Mouse (Mus musculus) embryonic facial prominence, embryonic 14.5 days (tissue): ENCODE results near the gene Ttc3. TPM values are rescaled to one million over a fixed set of nuclear protein-coding genes. Genes with fewer than 3 reads are reported as not detected.

ENCODE experiments used
- ATAC-seq: fragments of 200-750 bp; cut with Nextera tagmentation; 2 replicates; pipeline ENCODE4 v1.8.0; 2017; ENCODE audit warnings: low read depth, moderate number of reproducible peaks, moderate TSS enrichment
- DNase-seq: peaks from one replicate; pipeline ENCODE4 v3.0.0-alpha.2; 2015; ENCODE audit warnings: low spot score
- H3K27ac ChIP-seq: fragments of 300-500 bp; sonication (generic); replicated peaks from 2 replicates; pipeline ENCODE4 v1.5.1; 2014; ENCODE audit warnings: low read depth, mild to moderate bottlenecking, low read length, moderate library complexity
- H3K27me3 ChIP-seq: fragments of 300-500 bp; sonication (generic); replicated peaks from 2 replicates; pipeline ENCODE4 v1.6.1; 2014; ENCODE audit warnings: low read length; ENCODE audit not compliant: control insufficient read depth, insufficient read depth
- H3K36me3 ChIP-seq: fragments of 300-500 bp; sonication (generic); 2 replicates; pipeline ENCODE4 v1.6.1; 2014; ENCODE audit warnings: low read length, mixed read lengths; ENCODE audit not compliant: control insufficient read depth, insufficient read depth
- H3K4me1 ChIP-seq: fragments of 300-500 bp; sonication (generic); 2 replicates; pipeline ENCODE4 v1.6.1; 2014; ENCODE audit warnings: antibody characterized with exemption, low read length; ENCODE audit not compliant: control insufficient read depth, insufficient read depth
- H3K4me2 ChIP-seq: fragments of 300-500 bp; sonication (generic); 2 replicates; pipeline ENCODE4 v1.6.1; 2014; ENCODE audit warnings: low read depth, mild to moderate bottlenecking, low read length, moderate library complexity, mixed read lengths
- H3K4me3 ChIP-seq: fragments of 300-500 bp; sonication (generic); 2 replicates; pipeline ENCODE4 v1.5.1; 2014; ENCODE audit warnings: low read depth, mild to moderate bottlenecking, low read length
- H3K9ac ChIP-seq: fragments of 300-500 bp; sonication (generic); 2 replicates; pipeline ENCODE4 v1.6.1; 2014; ENCODE audit warnings: low read depth, mild to moderate bottlenecking, low read length, moderate library complexity, mixed read lengths
- H3K9me3 ChIP-seq: fragments of 300-500 bp; sonication (generic); 2 replicates; pipeline ENCODE4 v1.6.1; 2016; ENCODE audit warnings: low read length; ENCODE audit not compliant: control insufficient read depth
- WGBS: fragments of 180-500 bp; shearing (Covaris S2); extraction: QIAGEN DNeasy Blood & Tissue Kit; methylation state at CpG from one replicate; pipeline ENCODE4 v1.1.7; 2014; 5-methylcytosine and 5-hydroxymethylcytosine counted together
- polyA plus RNA-seq: library from polyadenylated mRNA; unstranded; fragments of >200 nt; fragmentation: Nextera tagmentation; extraction: Ambion mirVana; gene quantifications from 2 replicates; pipeline ENCODE4 v1.2.1, GENCODE M21; 2014

The Ttc3 gene
- polyA plus RNA-seq = 270 and 324 TPM in 2 replicates

DNA sequence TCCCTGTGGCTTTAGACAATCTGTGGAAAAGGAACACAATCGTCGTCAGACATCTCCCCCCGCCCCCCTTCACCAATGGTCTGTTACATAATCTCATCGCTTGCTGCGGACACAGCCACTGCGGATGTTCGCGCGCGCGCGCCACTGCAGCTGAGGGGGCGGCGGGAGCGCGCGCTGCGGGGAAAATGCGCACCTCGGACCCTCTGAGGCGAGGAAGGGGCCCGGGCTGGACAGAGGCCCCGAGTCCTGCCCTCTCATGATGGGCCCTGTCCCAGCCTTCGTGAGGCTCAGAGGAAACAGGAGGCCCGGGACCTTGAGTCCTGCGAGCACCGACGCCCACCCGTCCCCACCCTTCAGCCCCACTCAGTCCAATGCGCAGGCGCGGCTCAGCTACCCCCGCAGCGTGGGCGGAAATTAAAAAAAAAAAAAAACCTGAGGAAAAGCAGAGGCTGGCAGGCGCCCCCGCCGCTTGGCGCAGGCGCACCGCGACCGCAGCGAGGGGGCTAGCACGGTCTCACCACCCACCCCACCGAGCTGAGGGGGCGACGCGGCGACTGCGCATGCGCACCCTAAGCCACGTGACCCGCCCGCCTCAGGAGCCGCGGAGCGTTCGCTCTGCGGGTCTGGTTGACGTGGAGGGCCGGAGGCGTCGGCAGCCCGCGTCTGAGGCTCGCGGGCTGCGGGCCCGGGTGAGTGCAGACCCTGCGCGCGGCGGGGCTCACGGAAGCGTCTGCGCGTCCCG is at the start of gene Ttc3:
Gene Ttc3, plus strand, starts transcription at position 446 of the 742 bp plus-strand sequence.
- H3K4me2 ChIP-seq = peak within 1 kb of the TSS; percentile 67
- peak within 1 kb of the TSS; percentile 96 for H3K4me3 ChIP-seq
- DNase-seq (peak; percentile 97), ATAC-seq (peak; percentile 81)
- 0 out of 2 replicates have a peak, but pooled peaks cover 7% of the 10 kb centered on the region for H3K36me3 ChIP-seq
- no peaks in the 10 kb centered on the region for H3K27me3 ChIP-seq
- no peaks in the 10 kb centered on the region for H3K9me3 ChIP-seq
- H3K4me1 ChIP-seq = peaks cover 26% of the 10 kb centered on the region
- under 1% methylated on average over 44 of the region's 79 CpGs for WGBS
- peak within 1 kb of the TSS; percentile 95 for H3K9ac ChIP-seq
- peak within 1 kb of the TSS; percentile 98 for H3K27ac ChIP-seq

DNA sequence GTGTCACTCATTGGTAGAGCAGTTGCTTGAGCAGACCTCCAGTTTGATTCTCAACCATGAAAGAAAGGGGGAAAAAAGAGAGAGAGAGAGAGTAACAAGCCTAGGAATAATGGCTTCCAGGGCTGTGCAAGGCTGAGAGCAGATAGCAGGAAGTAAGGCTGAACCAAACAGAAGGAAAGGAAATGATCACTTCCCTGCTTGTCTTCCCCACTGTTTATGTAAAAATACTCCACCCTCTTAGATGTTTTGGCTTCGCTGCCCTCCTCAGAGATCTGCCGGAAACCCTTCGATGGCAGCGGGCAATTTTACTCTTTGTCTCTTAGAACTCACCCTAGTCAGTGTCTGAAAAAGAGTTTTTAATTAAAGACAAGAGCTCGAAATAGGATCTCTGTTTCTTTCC is 46.7 kb upstream of the Ttc3 start:
- no peak overlapping the region for H3K27ac ChIP-seq
- 58% methylated on average over 5 of the region's 5 CpGs for WGBS
- no peak for ATAC-seq
- H3K9me3 ChIP-seq = no peaks in the 10 kb centered on the region
- H3K9ac ChIP-seq = no peak overlapping the region
- no peak for DNase-seq
- H3K4me2 ChIP-seq = no peak overlapping the region
- H3K27me3 ChIP-seq = peaks cover 20% of the 10 kb centered on the region
- H3K4me3 ChIP-seq = no peak overlapping the region
- no peaks in the 10 kb centered on the region for H3K36me3 ChIP-seq
- peaks cover 8% of the 10 kb centered on the region; the same call in 1 of the 2 replicates for H3K4me1 ChIP-seq

DNA sequence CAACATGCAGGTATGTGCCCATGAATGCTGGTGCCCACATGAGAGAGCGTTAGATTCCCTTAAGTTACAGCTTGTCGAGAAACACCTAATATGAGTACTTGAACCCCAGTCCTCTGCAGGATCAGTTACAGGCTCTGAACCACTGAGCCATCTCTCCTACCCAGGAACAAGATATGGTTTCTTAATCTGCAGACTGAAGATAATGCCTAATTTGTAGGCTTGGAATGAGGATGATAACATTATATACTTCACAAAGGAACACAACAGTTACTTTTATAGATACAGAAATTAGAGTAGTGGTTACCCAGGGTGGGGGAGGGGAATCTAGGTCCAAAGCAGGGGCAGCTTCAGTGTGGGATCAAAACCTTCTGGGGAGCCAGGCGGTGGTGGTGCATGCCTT is 44.4 kb upstream of the Ttc3 start:
- no peak for DNase-seq
- Histone ChIP-seq H3K9me3 (no peaks in the 10 kb centered on the region), H3K4me3 (no peak overlapping the region), H3K9ac (no peak overlapping the region), H3K4me2 (no peak overlapping the region), H3K4me1 (peaks cover 15% of the 10 kb centered on the region; the same call in 1 of the 2 replicates), H3K27ac (no peak overlapping the region), H3K36me3 (no peaks in the 10 kb centered on the region), H3K27me3 (peaks cover 24% of the 10 kb centered on the region)
- ATAC-seq = no peak
- 83% methylated on average over 3 of the region's 3 CpGs for WGBS

DNA sequence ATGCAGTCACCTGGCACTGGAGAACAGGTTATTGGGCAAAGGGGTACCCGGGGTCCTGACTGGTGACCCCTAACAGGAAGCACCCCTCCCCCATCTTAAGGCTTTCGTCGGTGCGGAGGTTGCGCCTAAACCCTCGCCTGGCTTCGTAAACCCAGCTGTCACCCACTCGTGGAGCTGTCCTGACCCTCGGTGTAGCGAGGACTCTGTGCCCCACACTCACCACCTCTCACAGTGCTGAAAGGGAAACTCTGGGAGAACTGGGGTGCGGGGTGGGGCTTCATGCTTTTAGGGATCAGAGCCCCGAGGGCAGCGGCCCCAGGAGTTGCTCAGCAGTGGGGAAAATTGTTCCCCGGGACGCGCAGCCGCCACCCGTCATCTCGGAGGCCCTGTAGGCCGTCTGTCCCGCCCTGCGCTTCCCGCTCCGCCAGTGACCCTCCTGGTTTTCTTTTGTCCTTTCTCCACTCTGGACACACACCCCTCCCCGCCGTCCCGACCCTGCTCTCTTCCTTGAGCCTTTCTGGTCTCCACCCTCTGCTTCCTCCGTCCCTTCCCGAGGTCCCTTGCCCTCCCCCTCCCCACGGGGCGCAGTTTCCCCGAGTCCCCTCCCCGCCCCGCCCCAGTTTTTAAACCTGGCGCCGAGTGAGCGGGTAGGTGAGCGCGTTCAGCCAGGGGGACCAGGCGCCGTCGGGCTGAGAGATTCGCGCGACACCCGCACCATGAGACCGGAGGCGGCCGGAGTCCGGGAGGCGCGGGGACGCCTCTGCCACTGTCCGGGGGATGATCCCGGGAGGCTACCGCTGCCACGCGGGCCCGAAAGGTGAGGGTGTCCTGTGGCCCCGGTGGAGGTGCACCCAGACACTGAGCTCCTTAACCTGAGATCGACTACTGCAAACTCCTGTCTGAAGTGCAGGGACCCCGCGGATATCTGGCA is 42.4 kb upstream of the Ttc3 start, which contains the start of gene Ripply3:
Gene Ripply3, plus strand, starts transcription at position 640 of the 931 bp plus-strand sequence.
- WGBS = under 1% methylated on average over 63 of the region's 63 CpGs
- Histone ChIP-seq H3K9ac (peak within 1 kb of the TSS; percentile 69), H3K4me3 (peak within 1 kb of the TSS; percentile 52), H3K36me3 (no peaks in the 10 kb centered on the region), H3K4me2 (peak within 1 kb of the TSS; percentile 89), H3K27me3 (peaks cover 24% of the 10 kb centered on the region), H3K9me3 (no peaks in the 10 kb centered on the region), H3K27ac (no peak within 1 kb of the TSS), H3K4me1 (peaks cover 15% of the 10 kb centered on the region; the same call in 1 of the 2 replicates)
- peak; percentile 18 for DNase-seq
- ATAC-seq = peak; percentile 44; the same call in 1 of the 2 replicates

DNA sequence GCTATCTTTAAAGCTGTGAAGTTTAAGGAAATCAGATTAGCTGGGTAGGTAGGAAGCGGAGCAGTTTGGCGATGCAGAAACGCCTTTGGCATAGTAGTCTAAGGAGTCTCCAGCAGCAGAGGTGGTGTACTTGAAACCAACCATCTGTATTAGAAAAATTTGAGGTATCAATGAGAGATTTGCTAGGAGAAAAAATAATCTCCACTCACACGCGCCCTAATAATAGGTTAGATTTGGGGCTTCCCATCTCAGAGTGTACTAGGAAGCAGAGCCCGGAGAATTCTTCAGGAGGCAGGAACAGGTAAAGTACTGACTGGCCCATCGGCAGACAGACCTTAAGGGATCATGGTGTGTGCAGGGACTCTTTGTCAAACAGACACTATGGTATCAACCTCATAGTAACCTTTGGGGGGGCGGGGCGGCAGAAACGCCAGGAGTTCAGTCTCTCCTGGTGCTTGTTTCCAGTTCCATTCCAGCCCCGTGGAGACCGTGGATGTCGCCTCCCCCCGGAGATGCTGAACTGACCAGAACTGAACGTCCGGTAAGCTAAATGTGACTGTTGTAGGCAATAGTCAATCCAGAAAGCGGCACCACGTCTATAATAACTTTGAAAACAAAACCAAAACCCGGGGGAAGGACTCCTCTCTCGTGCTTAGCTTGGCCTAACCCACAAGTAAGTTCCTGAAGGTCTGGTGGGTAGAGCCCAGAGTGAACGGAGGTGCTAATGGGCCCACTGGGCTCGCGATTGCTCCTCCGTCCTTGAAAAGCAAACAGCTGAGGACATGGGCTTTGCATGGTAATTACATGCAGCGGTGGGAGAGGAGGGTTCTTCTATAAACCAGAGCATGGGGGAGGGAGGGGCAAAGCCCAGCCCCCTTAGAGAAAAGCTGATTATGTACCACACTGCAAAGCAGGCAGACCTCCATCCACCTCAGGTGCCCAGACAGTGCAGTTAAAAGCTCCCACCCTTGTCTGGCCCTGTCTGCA is 41.2 kb upstream of the Ttc3 start:
- DNase-seq (peak; percentile 22), ATAC-seq (no peak)
- no peaks in the 10 kb centered on the region for H3K36me3 ChIP-seq
- 9% methylated on average over 23 of the region's 25 CpGs for WGBS
- H3K4me3 ChIP-seq = peak overlapping the region; percentile 52
- H3K27ac ChIP-seq = no peak overlapping the region
- peak overlapping the region; percentile 89 for H3K4me2 ChIP-seq
- peaks cover 24% of the 10 kb centered on the region for H3K27me3 ChIP-seq
- H3K9ac ChIP-seq = 0 out of 2 replicates have a peak overlapping the region, but pooled peaks have one; percentile 69
- H3K9me3 ChIP-seq = no peaks in the 10 kb centered on the region
- H3K4me1 ChIP-seq = peaks cover 15% of the 10 kb centered on the region; the same call in 1 of the 2 replicates

DNA sequence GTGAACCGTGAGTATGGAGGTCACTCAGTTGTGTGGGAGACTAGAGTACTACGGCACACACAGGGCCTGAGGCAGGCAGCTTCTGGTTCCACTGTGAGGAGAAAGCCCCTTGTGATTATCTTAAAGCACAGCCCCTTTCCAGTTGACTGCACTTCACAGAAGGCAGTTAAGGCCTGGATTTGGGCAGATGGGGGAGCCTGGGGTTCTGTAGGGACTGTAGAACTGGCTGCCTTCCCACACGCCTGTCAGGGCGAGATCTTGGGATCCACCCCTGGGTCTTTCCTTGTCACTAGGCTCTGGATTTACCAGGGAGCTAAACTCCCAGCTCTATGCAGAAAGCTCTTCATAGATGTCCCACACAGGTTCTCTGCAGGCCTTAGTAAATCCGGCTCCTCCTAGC is 40.0 kb upstream of the Ttc3 start:
- Histone ChIP-seq H3K9ac (no peak overlapping the region), H3K4me3 (no peak overlapping the region), H3K27me3 (peaks cover 24% of the 10 kb centered on the region), H3K36me3 (no peaks in the 10 kb centered on the region), H3K4me2 (no peak overlapping the region), H3K27ac (no peak overlapping the region), H3K4me1 (peaks cover 15% of the 10 kb centered on the region; the same call in 1 of the 2 replicates), H3K9me3 (no peaks in the 10 kb centered on the region)
- peak; percentile 27 for DNase-seq
- peak; percentile 38; the same call in 1 of the 2 replicates for ATAC-seq
- 67% methylated on average over 5 of the region's 5 CpGs for WGBS

DNA sequence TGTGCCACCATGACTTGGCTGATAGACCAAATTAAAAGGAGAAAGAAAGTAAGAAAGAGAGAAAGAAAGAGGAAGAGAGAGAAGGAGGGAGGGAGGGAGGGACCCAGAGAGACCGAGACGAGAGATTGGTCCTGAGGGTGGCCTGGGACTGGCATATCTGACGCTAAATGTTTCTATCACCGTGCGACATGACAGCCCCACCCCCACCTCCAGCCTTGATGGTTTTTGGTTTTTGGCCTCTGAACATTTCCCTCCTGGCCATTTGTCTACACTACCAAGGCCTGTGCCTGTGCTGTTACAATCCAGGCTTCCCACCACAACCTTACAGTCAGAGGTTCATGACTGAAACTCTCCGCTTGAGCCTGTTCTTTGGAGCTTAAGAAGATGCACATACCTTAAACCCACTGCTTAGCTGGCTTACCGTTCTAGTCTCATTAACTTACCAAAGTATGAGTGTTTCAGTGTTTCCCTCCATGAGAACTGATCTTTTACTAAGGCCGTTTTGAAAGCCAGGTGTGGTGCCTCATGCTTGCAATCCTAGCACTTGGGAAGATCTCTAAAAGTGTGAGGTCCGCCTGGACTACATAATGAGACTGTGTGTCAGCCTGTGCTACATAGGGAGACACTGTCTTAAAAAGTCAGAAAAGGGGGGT is 39.1 kb upstream of the Ttc3 start:
- Histone ChIP-seq H3K27me3 (peaks cover 24% of the 10 kb centered on the region), H3K4me1 (peaks cover 15% of the 10 kb centered on the region; the same call in 1 of the 2 replicates), H3K4me3 (no peak overlapping the region), H3K36me3 (no peaks in the 10 kb centered on the region), H3K9ac (no peak overlapping the region), H3K27ac (no peak overlapping the region), H3K9me3 (no peaks in the 10 kb centered on the region), H3K4me2 (no peak overlapping the region)
- whole genome bisulfite sequencing = 80% methylated on average over 8 of the region's 9 CpGs
- DNase-seq (no peak), ATAC-seq (no peak)
